Mouse (Mus musculus) liver, embryonic 11.5 days (tissue): Measurements from ENCODE around the gene Ttc13. TPM values are rescaled to one million over a fixed set of nuclear protein-coding genes. Genes with fewer than 3 reads are reported as not detected.

Experiments
- ATAC-seq: fragments of 200-750 bp; cut with Nextera tagmentation; replicated peaks from 2 replicates; pipeline ENCODE4 v1.8.0; 2017; ENCODE audit warnings: moderate number of reproducible peaks, mild to moderate bottlenecking, moderate TSS enrichment, moderate library complexity; ENCODE audit not compliant: low FRiP score
- DNase-seq: peaks from one replicate; pipeline ENCODE4 v3.0.0-alpha.2; 2017; ENCODE audit warnings: low spot score
- H3K27ac ChIP-seq: fragments of 300-500 bp; sonication (generic); 2 replicates; pipeline ENCODE4 v1.5.1; 2014; ENCODE audit warnings: mild to moderate bottlenecking, low read depth, low read length, control low read depth
- H3K27me3 ChIP-seq: fragments of 300-500 bp; sonication (generic); replicated peaks from 2 replicates; pipeline ENCODE4 v1.6.1; 2014; ENCODE audit warnings: low read length, mixed read lengths; ENCODE audit not compliant: control insufficient read depth, insufficient read depth
- H3K36me3 ChIP-seq: fragments of 300-500 bp; sonication (generic); 2 replicates; pipeline ENCODE4 v1.6.1; 2014; ENCODE audit warnings: mild to moderate bottlenecking, low read length, moderate library complexity, mixed read lengths; ENCODE audit not compliant: control insufficient read depth, insufficient read depth
- H3K4me1 ChIP-seq: fragments of 300-500 bp; sonication (generic); replicated peaks from 2 replicates; pipeline ENCODE4 v1.6.1; 2014; ENCODE audit warnings: low read length, mixed read lengths; ENCODE audit not compliant: control insufficient read depth, insufficient read depth
- H3K4me2 ChIP-seq: fragments of 300-500 bp; sonication (generic); 2 replicates; pipeline ENCODE4 v1.6.1; 2014; ENCODE audit warnings: mild to moderate bottlenecking, control low read depth, moderate library complexity
- H3K4me3 ChIP-seq: fragments of 300-500 bp; sonication (generic); 2 replicates; pipeline ENCODE4 v1.5.1; 2014; ENCODE audit warnings: low read depth, low read length, control low read depth
- H3K9ac ChIP-seq: fragments of 300-500 bp; sonication (generic); 2 replicates; pipeline ENCODE4 v1.6.1; 2014; ENCODE audit warnings: low read depth, low read length, control low read depth
- H3K9me3 ChIP-seq: fragments of 300-500 bp; sonication (generic); 2 replicates; pipeline ENCODE4 v1.6.1; 2016; ENCODE audit warnings: low read length, inconsistent platforms, mixed read lengths; ENCODE audit not compliant: control insufficient read depth
- WGBS: fragments of 180-500 bp; shearing (Covaris S2); extraction: QIAGEN DNeasy Blood & Tissue Kit; methylation state at CpG from one replicate; pipeline ENCODE4 v1.1.7; 2014; 5-methylcytosine and 5-hydroxymethylcytosine counted together
- polyA plus RNA-seq: library from polyadenylated mRNA; unstranded; fragments of >200 nt; fragmentation: Nextera tagmentation; extraction: Ambion mirVana; gene quantifications from 2 replicates; pipeline ENCODE4 v1.2.1, GENCODE M21; 2014

Ttc13 gene
- 49.8 and 51.9 TPM in 2 replicates for polyA plus RNA-seq

DNA sequence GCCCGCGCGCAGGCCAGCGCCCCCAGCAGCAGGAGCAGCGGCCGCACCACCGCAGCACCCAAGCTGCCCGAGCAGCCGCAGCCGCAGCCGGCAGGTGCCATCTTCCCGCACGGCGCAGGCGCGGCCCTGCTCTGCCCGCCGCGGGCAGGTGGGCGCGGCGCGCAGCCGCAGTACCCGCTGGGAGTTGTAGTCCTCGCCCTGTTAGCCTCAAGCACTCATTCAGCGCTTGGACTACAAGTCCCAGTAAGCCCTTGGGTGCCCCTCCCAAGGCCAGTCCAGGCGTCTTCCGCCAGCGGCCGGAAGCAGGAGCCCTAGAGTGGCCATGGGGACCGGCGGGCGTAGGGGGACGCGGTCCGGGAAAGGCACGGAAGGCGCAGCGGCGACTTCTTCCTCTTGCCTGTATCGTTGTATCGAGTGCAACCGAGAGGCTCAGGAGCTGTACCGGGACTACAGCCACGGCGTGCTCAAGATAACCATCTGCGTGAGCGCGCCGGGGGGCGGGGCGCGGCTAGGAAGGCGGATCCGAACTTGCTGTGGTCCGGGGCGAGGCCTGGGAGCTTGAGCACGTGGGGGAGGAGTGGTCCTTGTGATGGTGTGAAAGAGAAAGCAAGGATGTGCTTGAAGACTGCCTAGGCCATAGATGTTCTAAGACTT, at the start of gene Ttc13, which contains the start of gene Arv1:
Ttc13 (minus strand) TSS at position 122 of the 654 bp plus-strand sequence.
Arv1 (plus strand) TSS at position 278 of the 654 bp plus-strand sequence.
- Histone ChIP-seq H3K4me2 (peak within 1 kb of the TSS; percentile 95), H3K36me3 (0 out of 2 replicates have a peak, but pooled peaks cover 2% of the 10 kb centered on the region), H3K9ac (peak within 1 kb of the TSS; percentile 85), H3K27ac (0 out of 2 replicates have a peak within 1 kb of the TSS, but pooled peaks have one; percentile 34), H3K4me1 (peaks cover 17% of the 10 kb centered on the region), H3K27me3 (no peaks in the 10 kb centered on the region), H3K9me3 (no peaks in the 10 kb centered on the region), H3K4me3 (peak within 1 kb of the TSS; percentile 99)
- WGBS = under 1% methylated on average over 58 of the region's 59 CpGs
- DNase-seq (peak; percentile 94), ATAC-seq (peak; percentile 99)

DNA sequence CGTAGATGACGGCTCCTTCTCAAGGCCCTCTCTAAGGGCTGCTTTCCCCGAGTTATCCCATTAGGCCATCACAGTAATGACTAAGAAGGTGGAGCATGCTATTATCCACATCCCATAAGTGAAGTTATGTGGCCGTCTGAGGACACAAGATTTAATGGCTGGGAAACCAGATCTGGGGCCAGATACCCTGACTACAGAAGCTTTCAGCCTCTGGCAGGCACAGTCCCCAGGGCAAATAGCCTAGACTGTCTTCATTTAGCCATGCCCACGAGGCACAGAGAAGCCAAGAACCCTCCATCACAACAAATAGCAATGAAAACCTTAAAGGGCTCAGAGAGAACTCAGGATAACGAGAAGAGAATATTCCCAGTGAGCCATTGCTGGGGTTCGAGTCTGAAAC, 41.3 kb upstream of the Ttc13 start:
- no peak overlapping the region for H3K9ac ChIP-seq
- DNase-seq (no peak), ATAC-seq (no peak)
- no peak overlapping the region for H3K27ac ChIP-seq
- H3K4me2 ChIP-seq = no peak overlapping the region
- no peak overlapping the region for H3K4me3 ChIP-seq
- H3K4me1 ChIP-seq = no peaks in the 10 kb centered on the region
- no peaks in the 10 kb centered on the region for H3K9me3 ChIP-seq
- 68% methylated on average over 7 of the region's 7 CpGs for WGBS
- no peaks in the 10 kb centered on the region for H3K36me3 ChIP-seq
- no peaks in the 10 kb centered on the region; the same call in 1 of the 2 replicates for H3K27me3 ChIP-seq

DNA sequence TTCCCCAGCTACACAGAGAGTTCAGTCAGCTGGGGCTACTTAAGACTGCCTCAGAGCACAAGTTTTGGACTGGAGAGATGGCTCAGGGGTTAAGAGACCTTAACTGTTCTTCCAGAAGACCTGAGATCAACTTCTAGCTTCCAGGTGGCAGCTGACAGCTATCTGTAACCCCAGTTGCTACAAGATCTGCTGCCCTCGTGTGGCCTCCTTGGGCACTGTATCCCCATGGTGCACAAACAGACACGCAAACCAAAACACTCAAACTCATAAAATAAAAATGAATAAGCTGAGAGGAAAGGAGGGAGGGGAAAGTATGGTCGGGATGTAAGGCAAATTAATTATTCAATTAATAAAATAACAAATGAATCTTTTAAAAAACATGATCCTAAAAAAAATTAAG, 36.8 kb upstream of the Ttc13 start:
- WGBS = 27% methylated on average over 3 of the region's 3 CpGs

DNA sequence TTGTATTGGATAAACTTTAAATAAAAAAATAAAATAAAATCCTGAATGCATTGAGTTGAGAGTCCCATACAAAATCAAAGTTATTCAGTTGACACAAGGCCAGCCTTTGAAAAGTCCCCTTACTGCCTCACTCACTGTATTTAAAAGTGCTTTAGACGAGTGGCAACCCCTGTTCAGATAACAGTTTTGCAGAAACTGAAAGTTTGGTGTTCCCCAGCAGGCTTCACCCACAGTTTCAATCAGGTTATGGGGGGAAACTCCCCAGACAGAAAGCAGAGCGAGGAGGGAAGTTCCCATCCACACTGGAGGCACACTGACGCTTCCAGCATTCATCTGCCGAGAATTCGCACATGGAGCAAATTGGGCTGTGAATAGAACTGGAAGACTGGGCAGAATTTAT, 34.8 kb upstream of the Ttc13 start:
- H3K4me3 ChIP-seq = no peak overlapping the region
- 60% methylated on average over 5 of the region's 5 CpGs for WGBS

More for the DNA sequence above, 36.8 kb upstream of the Ttc13 start:
- ATAC-seq = no peak
- Histone ChIP-seq H3K36me3 (no peaks in the 10 kb centered on the region), H3K27me3 (peaks cover 9% of the 10 kb centered on the region), H3K9ac (no peak overlapping the region), H3K9me3 (no peaks in the 10 kb centered on the region), H3K27ac (no peak overlapping the region), H3K4me3 (no peak overlapping the region), H3K4me2 (no peak overlapping the region), H3K4me1 (peaks cover 5% of the 10 kb centered on the region; the same call in 1 of the 2 replicates)
- DNase-seq = no peak

DNA sequence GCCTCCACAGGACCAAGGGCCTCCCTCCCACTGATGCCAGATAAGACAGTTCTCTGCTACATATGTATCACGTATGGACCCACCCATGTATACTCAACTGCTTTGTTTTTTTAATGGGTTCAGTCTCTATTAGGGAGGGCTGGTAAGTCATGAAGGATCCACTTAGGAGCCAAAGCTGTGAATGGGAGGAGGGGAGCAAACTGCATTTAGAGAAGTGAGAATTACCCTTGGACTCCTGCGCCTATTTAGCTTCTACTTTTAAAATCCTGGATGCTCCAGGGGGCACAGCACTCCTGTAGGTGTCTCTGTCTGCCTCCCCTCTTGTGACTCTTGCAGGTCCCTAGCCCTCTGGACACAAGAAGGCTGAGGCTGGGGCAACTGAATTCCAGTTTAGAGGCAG, 34.4 kb upstream of the Ttc13 start:
- 41% methylated on average over 2 of the region's 2 CpGs for WGBS
- Histone ChIP-seq H3K36me3 (no peaks in the 10 kb centered on the region), H3K9me3 (no peaks in the 10 kb centered on the region), H3K4me1 (peaks cover 10% of the 10 kb centered on the region), H3K4me2 (no peak overlapping the region), H3K27me3 (peaks cover 33% of the 10 kb centered on the region), H3K9ac (no peak overlapping the region), H3K4me3 (no peak overlapping the region), H3K27ac (no peak overlapping the region)
- DNase-seq (no peak), ATAC-seq (no peak)

More for the DNA sequence above, 34.8 kb upstream of the Ttc13 start:
- peaks cover 28% of the 10 kb centered on the region for H3K27me3 ChIP-seq
- no peaks in the 10 kb centered on the region for H3K36me3 ChIP-seq
- H3K4me1 ChIP-seq = peaks cover 10% of the 10 kb centered on the region
- H3K4me2 ChIP-seq = no peak overlapping the region
- no peaks in the 10 kb centered on the region for H3K9me3 ChIP-seq
- DNase-seq (no peak), ATAC-seq (no peak)
- no peak overlapping the region for H3K9ac ChIP-seq
- no peak overlapping the region for H3K27ac ChIP-seq

DNA sequence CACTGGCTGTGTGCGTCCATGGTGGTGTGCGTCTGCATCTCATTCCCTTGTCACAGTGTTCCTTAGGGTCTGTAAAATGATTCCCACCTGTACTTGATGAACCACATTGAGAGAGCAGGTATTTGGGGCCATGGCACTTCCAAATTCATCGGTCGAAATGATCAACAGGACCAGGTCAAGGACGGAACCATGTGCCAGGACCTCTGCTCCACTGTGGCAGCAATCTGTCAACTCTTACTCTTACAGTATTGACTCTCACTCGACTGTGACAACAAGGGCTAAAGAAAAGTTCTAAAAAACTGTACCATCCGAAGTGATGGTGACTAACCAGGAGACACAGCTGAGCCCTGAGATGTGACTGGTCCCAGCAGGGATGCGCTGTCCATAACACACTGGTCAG, 33.7 kb upstream of the Ttc13 start:
- H3K36me3 ChIP-seq = no peaks in the 10 kb centered on the region
- H3K4me3 ChIP-seq = no peak overlapping the region
- WGBS = 70% methylated on average over 8 of the region's 8 CpGs
- ATAC-seq (no peak), DNase-seq (no peak)
- no peak overlapping the region for H3K9ac ChIP-seq
- no peak overlapping the region for H3K27ac ChIP-seq
- H3K27me3 ChIP-seq = peaks cover 40% of the 10 kb centered on the region
- H3K9me3 ChIP-seq = no peaks in the 10 kb centered on the region
- H3K4me2 ChIP-seq = no peak overlapping the region
- peaks cover 10% of the 10 kb centered on the region for H3K4me1 ChIP-seq

DNA sequence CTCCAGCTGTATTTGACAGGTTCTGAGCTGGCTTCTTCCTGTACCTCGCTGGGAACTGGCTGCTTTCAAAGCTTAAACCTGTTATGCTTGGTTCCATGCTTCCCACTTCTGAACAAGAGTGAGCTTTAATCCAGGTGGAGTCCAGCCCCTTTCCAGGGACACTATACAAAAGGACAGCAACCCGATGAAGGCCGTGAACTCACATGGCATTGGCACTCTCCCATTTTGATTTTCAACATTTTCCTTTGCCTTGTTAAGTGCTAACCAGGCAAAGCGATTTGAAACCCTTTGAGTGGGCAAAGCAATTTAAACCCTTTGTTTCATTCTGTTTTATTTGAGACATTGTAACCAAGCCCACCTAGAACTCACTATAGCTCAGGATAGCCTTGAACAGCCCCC, 33.0 kb upstream of the Ttc13 start:
- no peaks in the 10 kb centered on the region for H3K9me3 ChIP-seq
- no peak for DNase-seq
- no peak for ATAC-seq
- 50% methylated on average over 4 of the region's 4 CpGs for WGBS
- no peaks in the 10 kb centered on the region for H3K36me3 ChIP-seq
- H3K9ac ChIP-seq = no peak overlapping the region
- peak overlapping the region; percentile 55; the same call in 1 of the 2 replicates for H3K27ac ChIP-seq
- peaks cover 10% of the 10 kb centered on the region for H3K4me1 ChIP-seq
- no peak overlapping the region for H3K4me3 ChIP-seq
- H3K4me2 ChIP-seq = no peak overlapping the region; the same call in 1 of the 2 replicates
- H3K27me3 ChIP-seq = peaks cover 46% of the 10 kb centered on the region

DNA sequence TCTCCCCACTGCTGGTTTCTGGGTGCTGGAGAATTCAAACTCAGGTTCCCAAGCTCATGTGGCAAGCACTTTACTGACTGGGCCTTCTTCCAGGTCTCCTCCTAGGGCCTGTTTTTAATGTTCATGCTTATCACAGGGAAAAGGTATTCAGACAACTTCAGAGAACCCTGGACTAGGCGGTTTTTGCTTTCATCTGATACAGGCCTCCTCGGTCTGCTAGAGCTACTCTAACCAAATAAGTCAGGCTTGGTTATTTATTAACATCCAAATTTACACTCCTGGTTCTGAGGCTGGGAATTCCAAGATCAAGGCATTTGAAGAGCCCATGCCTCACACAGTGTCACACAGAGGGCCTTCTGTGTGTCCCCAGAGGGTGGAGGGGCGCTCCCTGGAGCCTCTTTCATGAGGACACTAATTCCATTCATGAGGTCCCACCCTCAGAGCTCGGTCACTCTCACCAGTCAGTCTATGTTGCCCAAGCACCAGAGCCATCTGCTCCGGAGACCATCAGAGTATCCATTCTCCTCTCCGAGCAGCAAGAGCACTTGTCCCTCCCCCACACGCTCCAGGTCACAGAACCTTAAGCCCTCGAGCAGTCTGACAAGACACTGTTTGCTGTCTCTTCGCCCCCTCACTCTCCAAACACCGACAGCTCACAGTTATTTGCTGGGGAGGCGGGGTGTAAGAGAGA, 32.5 kb upstream of the Ttc13 start:
- no peak overlapping the region for H3K9ac ChIP-seq
- ATAC-seq (no peak), DNase-seq (no peak)
- H3K36me3 ChIP-seq = no peaks in the 10 kb centered on the region
- H3K27me3 ChIP-seq = peaks cover 52% of the 10 kb centered on the region
- no peak overlapping the region for H3K4me3 ChIP-seq
- H3K9me3 ChIP-seq = no peaks in the 10 kb centered on the region
- peak overlapping the region; percentile 26 for H3K4me2 ChIP-seq
- 21% methylated on average over 11 of the region's 11 CpGs for WGBS
- peak overlapping the region; percentile 55; the same call in 1 of the 2 replicates for H3K27ac ChIP-seq
- H3K4me1 ChIP-seq = peaks cover 10% of the 10 kb centered on the region
